Mouse (Mus musculus) adrenal gland, adult 2 months (tissue): ENCODE results near the gene Tmem203. TPM values are rescaled to one million over a fixed set of nuclear protein-coding genes. Genes with fewer than 3 reads are reported as not detected.

Experiments used
- DNase-seq: peaks from one replicate; pipeline ENCODE4 v3.0.0; 2021
- polyA plus RNA-seq: library from polyadenylated mRNA; depleted of rRNA; stranded (reverse); fragments of >200 nt; gene quantifications from 2 replicates; pipeline ENCODE4 v1.2.3, GENCODE M21; 2012; rRNA removed
- total RNA-seq, 2 experiments: library from RNA; stranded (reverse); gene quantifications; 2 replicates each; pipeline ENCODE4 v1.2.3; 2021

Gene Tmem203
- total and polyA plus RNA-seq, 3 experiments: 23.9 to 114 (median 32.0) TPM

GRCm38 (mm10) chr2:25291184-25292053, 36.2 kb downstream of the Tmem203 start:
- DNase-seq: no peak

GRCm38 (mm10) chr2:25292054-25292544, 36.9 kb downstream of the Tmem203 start:
- no peak for DNase-seq

GRCm38 (mm10) chr2:25292856-25293255, 37.6 kb downstream of the Tmem203 start:
- DNase-seq: peak; percentile 68

- DNase-seq: no peak
These were observed 38.5 kb downstream of the Tmem203 start for GRCm38 (mm10) chr2:25293706-25294105.

- DNase-seq: no peak
These were observed 41.9 kb downstream of the Tmem203 start for GRCm38 (mm10) chr2:25297093-25297492.

GRCm38 (mm10) chr2:25298046-25298445, 42.8 kb downstream of the Tmem203 start:
- DNase-seq: no peak

GRCm38 (mm10) chr2:25303452-25303851, 48.2 kb downstream of the Tmem203 start:
- no peak for DNase-seq

GRCm38 (mm10) chr2:25303931-25304656, 48.9 kb downstream of the Tmem203 start:
- no peak for DNase-seq

GRCm38 (mm10) chr2:25304657-25305541, 49.7 kb downstream of the Tmem203 start:
- peak; percentile 24 for DNase-seq

Other genes with a start within 250 kb of the Tmem203 start
Only the 30 nearest of the 34 such genes appear.
- 10 to 100 TPM; 32.8 to 52.9 TPM for gene Nsmf, start 201.1 kb upstream of the Tmem203 start, total RNA-seq
- 99.9 and 113 TPM in 2 replicates for gene Nsmf, start 201.1 kb upstream of the Tmem203 start, polyA plus RNA-seq
- under 1 TPM in 1 of 2 experiments, not detected in 1; 0.40 TPM for gene Entpd8, start 175.1 kb upstream of the Tmem203 start, total RNA-seq
- gene Entpd8, start 175.1 kb upstream of the Tmem203 start, polyA plus RNA-seq: 0.08 and 0.11 TPM in 2 replicates
- gene Noxa1, start 160.3 kb upstream of the Tmem203 start, total RNA-seq: not detected
- not detected in 2 replicates for gene Noxa1, start 160.3 kb upstream of the Tmem203 start, polyA plus RNA-seq
- gene Nrarp, start 74.7 kb upstream of the Tmem203 start, total RNA-seq: 1 to 10 TPM; 1.9 to 3.6 TPM
- 12.0 and 19.0 TPM in 2 replicates for gene Nrarp, start 74.7 kb upstream of the Tmem203 start, polyA plus RNA-seq
- gene Tor4a, start 58.6 kb upstream of the Tmem203 start, total RNA-seq: 10 to 100 TPM; 21.9 to 24.2 TPM
- 51.3 and 60.0 TPM in 2 replicates for gene Tor4a, start 58.6 kb upstream of the Tmem203 start, polyA plus RNA-seq
- 10 to 100 TPM; 36.3 to 57.4 TPM for gene Nelfb, start 44.0 kb upstream of the Tmem203 start, total RNA-seq
- 37.5 and 38.2 TPM in 2 replicates for gene Nelfb, start 44.0 kb upstream of the Tmem203 start, polyA plus RNA-seq
- gene Stpg3, start 40.8 kb upstream of the Tmem203 start, total RNA-seq: not detected
- not detected in 2 replicates for gene Stpg3, start 40.8 kb upstream of the Tmem203 start, polyA plus RNA-seq
- gene Fam166a, start 36.7 kb upstream of the Tmem203 start, total RNA-seq: not detected
- gene Fam166a, start 36.7 kb upstream of the Tmem203 start, polyA plus RNA-seq: 0.15 and 0.16 TPM in 2 replicates
- 100 to 1,000 TPM; 303 to 312 TPM for gene Tubb4b, start 30.7 kb upstream of the Tmem203 start, total RNA-seq
- 210 and 267 TPM in 2 replicates for gene Tubb4b, start 30.7 kb upstream of the Tmem203 start, polyA plus RNA-seq
- not detected for gene Slc34a3, start 21.1 kb upstream of the Tmem203 start, total RNA-seq
- not detected in 2 replicates for gene Slc34a3, start 21.1 kb upstream of the Tmem203 start, polyA plus RNA-seq
- not detected for gene Rnf224, start 18.7 kb upstream of the Tmem203 start, total RNA-seq
- not detected in 2 replicates for gene Rnf224, start 18.7 kb upstream of the Tmem203 start, polyA plus RNA-seq
- gene Rnf208, start 13.2 kb upstream of the Tmem203 start, total RNA-seq: 1 to 10 TPM; 6.7 to 8.5 TPM
- gene Rnf208, start 13.2 kb upstream of the Tmem203 start, polyA plus RNA-seq: 25.8 and 36.4 TPM in 2 replicates
- gene Cysrt1, start 13.0 kb upstream of the Tmem203 start, total RNA-seq: not detected
- 0.12 TPM in 1 of 2 replicates, not detected in the other for gene Cysrt1, start 13.0 kb upstream of the Tmem203 start, polyA plus RNA-seq
- 1 to 10 TPM; 3.1 to 3.2 TPM for gene AL732309.1, start 8.6 kb upstream of the Tmem203 start, total RNA-seq
- gene AL732309.1, start 8.6 kb upstream of the Tmem203 start, polyA plus RNA-seq: 21.7 and 22.6 TPM in 2 replicates
- 10 to 100 TPM in 1 of 2 experiments, 1 to 10 TPM in 1; 10.0 to 13.1 TPM for gene Tprn, start 7.2 kb downstream of the Tmem203 start, total RNA-seq
- 13.6 and 14.6 TPM in 2 replicates for gene Tprn, start 7.2 kb downstream of the Tmem203 start, polyA plus RNA-seq
- 10 to 100 TPM; 37.6 to 46.1 TPM for gene Ssna1, start 17.0 kb downstream of the Tmem203 start, total RNA-seq
- gene Ssna1, start 17.0 kb downstream of the Tmem203 start, polyA plus RNA-seq: 55.2 and 62.1 TPM in 2 replicates
- gene Anapc2, start 17.0 kb downstream of the Tmem203 start, total RNA-seq: 10 to 100 TPM; 78.8 to 82.7 TPM
- gene Anapc2, start 17.0 kb downstream of the Tmem203 start, polyA plus RNA-seq: 93.1 and 110 TPM in 2 replicates
- not detected for gene Tmem210, start 32.7 kb downstream of the Tmem203 start, total RNA-seq
- not detected in 2 replicates for gene Tmem210, start 32.7 kb downstream of the Tmem203 start, polyA plus RNA-seq
- gene Lrrc26, start 34.5 kb downstream of the Tmem203 start, total RNA-seq: not detected
- not detected in 2 replicates for gene Lrrc26, start 34.5 kb downstream of the Tmem203 start, polyA plus RNA-seq
- gene Grin1, start 63.7 kb downstream of the Tmem203 start, total RNA-seq: 10 to 100 TPM in 1 of 2 experiments, 1 to 10 TPM in 1; 8.3 to 13.3 TPM
- gene Grin1, start 63.7 kb downstream of the Tmem203 start, polyA plus RNA-seq: 15.3 and 16.4 TPM in 2 replicates
- gene Man1b1, start 76.9 kb downstream of the Tmem203 start, total RNA-seq: 10 to 100 TPM; 53.6 to 59.9 TPM
- 10.3 and 13.5 TPM in 2 replicates for gene Man1b1, start 76.9 kb downstream of the Tmem203 start, polyA plus RNA-seq
- 10 to 100 TPM; 34.2 to 38.5 TPM for gene Dpp7, start 100.9 kb downstream of the Tmem203 start, total RNA-seq
- 47.1 and 55.0 TPM in 2 replicates for gene Dpp7, start 100.9 kb downstream of the Tmem203 start, polyA plus RNA-seq
- 10 to 100 TPM; 15.0 to 22.7 TPM for gene Uap1l1, start 110.2 kb downstream of the Tmem203 start, total RNA-seq
- gene Uap1l1, start 110.2 kb downstream of the Tmem203 start, polyA plus RNA-seq: 28.4 and 41.5 TPM in 2 replicates
- gene Sapcd2, start 116.9 kb downstream of the Tmem203 start, total RNA-seq: under 1 TPM in 1 of 2 experiments, not detected in 1; 0.23 TPM
- 3.9 and 4.4 TPM in 2 replicates for gene Sapcd2, start 116.9 kb downstream of the Tmem203 start, polyA plus RNA-seq
- gene Entpd2, start 140.4 kb downstream of the Tmem203 start, total RNA-seq: 1 to 10 TPM; 3.7 to 7.2 TPM
- gene Entpd2, start 140.4 kb downstream of the Tmem203 start, polyA plus RNA-seq: 21.1 and 24.7 TPM in 2 replicates
- gene Npdc1, start 143.9 kb downstream of the Tmem203 start, total RNA-seq: 100 to 1,000 TPM; 128 to 145 TPM
- gene Npdc1, start 143.9 kb downstream of the Tmem203 start, polyA plus RNA-seq: 685 and 775 TPM in 2 replicates
- gene Fut7, start 167.8 kb downstream of the Tmem203 start, total RNA-seq: under 1 TPM in 1 of 2 experiments, not detected in 1; 0.24 TPM
- 0.10 and 0.40 TPM in 2 replicates for gene Fut7, start 167.8 kb downstream of the Tmem203 start, polyA plus RNA-seq
- gene Abca2, start 173.3 kb downstream of the Tmem203 start, total RNA-seq: 10 to 100 TPM; 32.1 to 42.7 TPM
- gene Abca2, start 173.3 kb downstream of the Tmem203 start, polyA plus RNA-seq: 86.8 and 118 TPM in 2 replicates
- gene Clic3, start 201.4 kb downstream of the Tmem203 start, total RNA-seq: under 1 TPM in 1 of 2 experiments, not detected in 1; 0.66 TPM
- 1.6 and 3.4 TPM in 2 replicates for gene Clic3, start 201.4 kb downstream of the Tmem203 start, polyA plus RNA-seq
- gene Paxx, start 205.7 kb downstream of the Tmem203 start, total RNA-seq: 10 to 100 TPM; 33.3 to 35.2 TPM
- 85.9 and 124 TPM in 2 replicates for gene Paxx, start 205.7 kb downstream of the Tmem203 start, polyA plus RNA-seq